Mouse (Mus musculus) thymus, adult 2 months (tissue): ENCODE measurements around the gene Grhpr. TPM values are rescaled to one million over a fixed set of nuclear protein-coding genes. Genes with fewer than 3 reads are reported as not detected.
"Not testable (repeated sequence)": the region's sequence is repeated elsewhere in the genome, so short reads cannot be mapped to it uniquely, and the experiment has no call there.

Experiments used
- DNase-seq: peaks from one replicate; pipeline ENCODE4 v3.0.0; 2021
- H3K27ac ChIP-seq: fragments of 200-500 bp; 2 replicates; pipeline ENCODE4 v1.5.1; 2012; ENCODE audit warnings: low read length, control low read depth; ENCODE audit not compliant: control insufficient read depth, insufficient read depth
- H3K27me3 ChIP-seq: fragments of 200-500 bp; 2 replicates; pipeline ENCODE4 v1.6.1; 2012; ENCODE audit warnings: mild to moderate bottlenecking, low read length, moderate library complexity, mixed read lengths; ENCODE audit not compliant: control insufficient read depth, insufficient read depth
- H3K36me3 ChIP-seq: fragments of 200-500 bp; 2 replicates; pipeline ENCODE4 v1.6.1; 2012; ENCODE audit warnings: mild to moderate bottlenecking, low read length, moderate library complexity; ENCODE audit not compliant: control insufficient read depth, insufficient read depth
- H3K4me1 ChIP-seq: fragments of 200-500 bp; replicated peaks from 2 replicates; pipeline ENCODE4 v1.6.1; 2012; ENCODE audit warnings: low read length; ENCODE audit not compliant: control insufficient read depth, insufficient read depth
- H3K4me3 ChIP-seq: fragments of 200-500 bp; 2 replicates; pipeline ENCODE4 v1.5.1; 2012; ENCODE audit warnings: mild to moderate bottlenecking, low read length, control low read depth, moderate library complexity; ENCODE audit not compliant: control insufficient read depth, insufficient read depth
- CTCF ChIP-seq: fragments of 200-500 bp; IDR thresholded peaks from 2 replicates; pipeline ENCODE4 v1.5.1; 2012; ENCODE audit warnings: mild to moderate bottlenecking, control low read depth, low read length, moderate library complexity, borderline replicate concordance; ENCODE audit not compliant: control insufficient read depth, poor library complexity, insufficient read depth; ENCODE audit errors: extremely low read depth
- POLR2A ChIP-seq: fragments of 200-500 bp; IDR thresholded peaks from 2 replicates; pipeline ENCODE4 v1.6.1; 2012; ENCODE audit warnings: mild to moderate bottlenecking, low read length, control low read depth, moderate library complexity; ENCODE audit not compliant: control insufficient read depth, poor library complexity, insufficient read depth; ENCODE audit errors: extremely low read depth
- WGBS: fragments of 180-500 bp; shearing (Covaris S2); methylation state at CpG from one replicate; pipeline ENCODE4 v1.1.7; 2018; 5-methylcytosine and 5-hydroxymethylcytosine counted together
- polyA plus RNA-seq: library from polyadenylated mRNA; depleted of rRNA; stranded (reverse); fragments of >200 nt; gene quantifications from 2 replicates; pipeline ENCODE4 v1.2.3, GENCODE M21; 2012; rRNA removed

The Grhpr gene
- polyA plus RNA-seq, 1 experiment: 33.3 TPM

GRCm38 (mm10) chr4:45037455-45038410, 56.5 kb downstream of the Grhpr start:
- no peaks in the 10 kb centered on the region for H3K4me1 ChIP-seq
- H3K27me3 ChIP-seq: no peaks in the 10 kb centered on the region
- WGBS: 62% methylated on average over 13 of the region's 13 CpGs
- no peak overlapping the region for H3K27ac ChIP-seq
- no peak overlapping the region for H3K4me3 ChIP-seq
- DNase-seq: no peak
- no peak for TF ChIP-seq POLR2A
- TF ChIP-seq CTCF: no peak
- no peaks in the 10 kb centered on the region for H3K36me3 ChIP-seq

GRCm38 (mm10) chr4:45038879-45039278, 57.7 kb downstream of the Grhpr start:
- not testable (repeated sequence) for H3K4me1 ChIP-seq, H3K4me3 ChIP-seq, H3K27ac ChIP-seq, H3K27me3 ChIP-seq, DNase-seq, H3K36me3 ChIP-seq
- WGBS: 55% methylated on average over 8 of the region's 8 CpGs

GRCm38 (mm10) chr4:45039546-45039945, 58.4 kb downstream of the Grhpr start:
- H3K4me3 ChIP-seq, H3K36me3 ChIP-seq, H3K27ac ChIP-seq, H3K4me1 ChIP-seq, H3K27me3 ChIP-seq, DNase-seq: not testable (repeated sequence)
- WGBS: 96% methylated on average over 7 of the region's 7 CpGs

Other genes starting within 250 kb of the Grhpr start
- gene Zcchc7, start 225.5 kb upstream of the Grhpr start, polyA plus RNA-seq: 13.3 and 17.4 TPM in 2 replicates
- gene Zbtb5, start 31.0 kb downstream of the Grhpr start, polyA plus RNA-seq: 26.7 and 27.8 TPM in 2 replicates
- 11.1 and 14.6 TPM in 2 replicates for gene Polr1e, start 37.2 kb downstream of the Grhpr start, polyA plus RNA-seq
- 16.3 and 19.2 TPM in 2 replicates for gene Fbxo10, start 103.2 kb downstream of the Grhpr start, polyA plus RNA-seq
- 68.0 and 92.4 TPM in 2 replicates for gene Tomm5, start 126.7 kb downstream of the Grhpr start, polyA plus RNA-seq
- 0.67 and 1.0 TPM in 2 replicates for gene Frmpd1, start 203.5 kb downstream of the Grhpr start, polyA plus RNA-seq